Mouse (Mus musculus): ENCODE data around the gene Olfr767.
"Not testable (repeated sequence)": the region's sequence is repeated elsewhere in the genome, so short reads cannot be mapped to it uniquely, and the experiment has no call there.

Gene Olfr767

DNA sequence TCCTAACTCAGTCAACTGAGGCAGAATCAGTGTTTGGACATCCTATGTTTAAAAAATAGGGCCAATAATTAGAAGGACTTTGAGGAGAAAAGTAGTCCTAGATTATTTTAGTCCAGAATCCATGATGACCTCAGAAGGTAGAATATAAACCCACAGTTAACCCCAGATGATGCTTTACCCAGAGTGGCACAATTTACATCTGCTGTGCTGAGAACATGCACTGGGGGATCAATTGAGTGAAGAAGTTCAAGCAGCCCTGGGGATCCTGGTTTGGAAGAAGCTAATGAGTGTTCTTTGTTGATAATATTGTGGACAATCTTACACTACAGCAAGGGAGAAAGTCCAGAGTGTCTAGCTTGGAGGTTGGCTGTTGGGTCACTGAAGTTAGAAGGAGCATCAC, at the start of gene Olfr767:
Gene Olfr767 (minus strand): TSS at position 101 of the 400 bp plus-strand sequence.
- DNase-seq: not testable (repeated sequence)

- DNase-seq: no peak
These were observed 35.1 kb upstream of the Olfr767 start, which contains the start of gene Olfr769 for GRCm38 (mm10) chr10:129117761-129118160. TSS of gene Olfr769 (minus strand) at chr10:129117861.

DNA sequence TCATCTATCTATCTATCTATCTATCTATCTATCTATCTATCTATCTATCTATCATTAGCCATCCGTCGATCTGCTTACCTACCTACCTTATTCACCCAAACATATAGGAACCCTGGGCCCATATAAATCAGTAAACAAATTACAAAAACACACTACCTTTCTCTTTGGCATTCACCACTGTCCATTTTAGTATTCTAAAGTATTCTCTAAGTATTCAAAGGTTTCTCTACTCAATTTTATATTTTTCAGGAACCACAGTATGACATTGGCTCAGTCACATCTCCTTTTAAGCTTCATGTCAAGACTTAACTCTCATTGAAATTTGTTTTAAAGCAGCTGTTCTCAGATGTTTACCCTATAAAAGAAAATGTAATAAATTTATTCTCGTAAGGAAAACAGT, 32.4 kb upstream of the Olfr767 start:
- no peak for DNase-seq

DNA sequence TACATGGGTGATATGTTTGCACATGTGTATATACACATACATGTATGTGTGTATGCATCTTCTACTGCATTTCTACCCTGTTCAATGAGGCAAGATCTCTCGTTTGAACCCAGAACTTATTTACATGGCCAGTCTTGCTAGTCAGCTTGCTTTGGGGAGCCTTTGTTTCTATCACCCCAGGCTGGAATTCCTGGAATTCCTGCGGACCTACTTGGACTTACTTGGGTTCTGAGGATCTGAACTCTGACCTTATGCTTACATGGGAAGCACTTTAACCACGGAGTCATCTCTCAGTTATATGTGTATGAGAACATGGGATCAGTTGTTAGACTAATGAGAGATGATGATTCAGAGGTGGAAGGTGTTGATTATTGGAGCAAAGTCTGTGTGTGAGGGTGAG, 18.5 kb upstream of the Olfr767 start:
- no peak for DNase-seq

GRCm38 (mm10) chr10:129099275-129099674, 16.6 kb upstream of the Olfr767 start, which contains the start of gene Olfr768:
TSS of gene Olfr768 (minus strand) at chr10:129099375.
- no peak for DNase-seq

GRCm38 (mm10) chr10:129068877-129069276, 13.8 kb downstream of the Olfr767 start, which contains the start of gene Olfr766-ps1:
TSS of gene Olfr766-ps1 (minus strand) at chr10:129068977.
- no peak for DNase-seq

- DNase-seq: not testable (repeated sequence)
These were observed 32.8 kb downstream of the Olfr767 start, which contains the start of gene Olfr765 for GRCm38 (mm10) chr10:129049898-129050297. TSS of gene Olfr765 (minus strand) at chr10:129049998.

DNA sequence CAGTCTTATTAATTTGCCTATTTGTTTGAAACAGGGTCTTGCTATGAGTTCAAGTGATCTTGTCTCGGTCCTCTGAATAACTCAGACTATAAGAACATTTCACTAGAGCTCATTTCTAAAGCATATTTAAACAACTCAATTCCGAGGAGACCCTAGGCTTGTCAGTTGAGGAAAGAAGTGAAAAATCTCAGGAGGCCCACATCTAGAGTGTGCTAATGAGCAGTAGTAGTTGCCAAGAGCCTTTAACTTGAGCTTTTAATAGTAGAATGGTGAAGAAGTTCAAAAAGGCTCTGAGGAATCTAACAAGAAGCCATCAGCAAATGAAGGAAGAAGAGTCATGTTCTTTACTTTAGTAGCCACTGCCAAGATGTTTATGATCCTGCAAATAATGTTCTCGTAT, 42.9 kb downstream of the Olfr767 start, which contains the start of gene Olfr764-ps1:
Gene Olfr764-ps1 (minus strand): TSS at position 101 of the 400 bp plus-strand sequence.
- no peak for DNase-seq

DNA sequence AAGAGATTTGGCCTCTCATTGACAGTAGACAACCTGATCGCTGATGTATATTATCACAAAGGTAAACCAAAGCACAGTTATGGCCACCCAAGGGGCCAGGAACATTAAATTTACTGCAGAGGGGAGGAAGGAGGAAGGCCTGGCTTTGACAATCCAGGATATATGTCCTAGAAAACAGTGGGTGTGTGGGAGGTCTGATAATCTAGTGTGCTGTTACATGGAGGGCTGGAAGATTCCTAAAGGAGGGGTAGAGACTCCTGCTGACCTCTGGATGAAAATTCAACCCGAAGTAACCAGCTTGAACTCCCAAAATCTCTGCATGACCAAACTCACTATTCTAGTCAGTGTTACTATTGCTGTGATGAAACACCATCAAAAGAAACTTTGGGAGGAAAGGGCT, 54.4 kb downstream of the Olfr767 start:
- no peak for DNase-seq

DNA sequence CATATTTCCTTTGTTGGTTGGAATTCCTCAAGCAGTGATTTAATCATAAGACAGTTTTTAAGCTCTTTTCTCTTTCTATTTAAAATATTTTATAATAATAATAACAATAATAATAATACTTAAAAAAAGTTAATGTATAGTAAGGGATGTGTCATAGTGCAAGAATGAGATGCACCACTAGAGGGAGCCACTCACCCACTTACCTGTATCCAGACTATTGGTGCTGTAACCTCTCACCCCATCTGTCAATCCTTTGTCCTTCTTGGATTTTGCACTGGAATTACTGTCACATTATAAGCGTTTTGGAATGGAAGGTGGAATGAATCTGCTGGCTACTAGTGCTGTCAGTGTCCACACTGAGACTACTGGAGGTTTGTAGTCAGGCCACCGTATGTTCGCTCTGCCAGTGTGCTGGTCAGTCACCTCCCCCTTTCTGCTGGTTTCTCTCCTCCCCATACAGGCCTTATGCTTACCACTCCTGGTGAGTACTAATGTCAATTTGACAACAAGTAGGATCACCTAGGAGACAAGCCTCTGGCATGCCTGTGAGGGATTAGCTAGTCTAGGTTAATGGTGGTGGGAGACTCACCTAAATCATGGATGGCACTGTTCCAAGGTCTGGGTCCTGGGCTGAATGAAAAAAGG, 56.6 kb downstream of the Olfr767 start:
- DNase-seq: peak; percentile 22
